Mouse (Mus musculus): ENCODE measurements around the gene Cyp2w1. TPM values are rescaled to one million over a fixed set of nuclear protein-coding genes. Genes with fewer than 3 reads are reported as not detected.
A peak's percentile ranks its signal among the peaks of the same experiment; 100 is the strongest.

Cyp2w1 gene
- total and polyA plus RNA-seq, 2 experiments from 2014 or later, result not detected

GRCm38 (mm10) chr5:139370336-139370735 lies 17.9 kb downstream of the Cyp2w1 start:
- H3K4me3 ChIP-seq (ENCODE audit: low read depth, low read length), result no peak overlapping the region
- H3K27ac ChIP-seq (ENCODE audit: low read depth, low read length), result no peak overlapping the region
- H3K27me3 ChIP-seq (ENCODE audit: insufficient read depth, low read length), result no peaks in the 10 kb centered on the region
- WGBS, result 83% methylated on average over 6 of the region's 6 CpGs
- H3K4me1 ChIP-seq (ENCODE audit: insufficient read depth), result 0 out of 2 replicates have a peak, but pooled peaks cover 5% of the 10 kb centered on the region
- TF ChIP-seq CTCF (IDR thresholded peaks at IDR 0.05; ENCODE audit: low read depth), result no peak
- no peaks in the 10 kb centered on the region for H3K36me3 ChIP-seq (ENCODE audit: insufficient read depth)
- ATAC-seq, result no peak
- H3K4me2 ChIP-seq (ENCODE audit: low read depth), result no peak overlapping the region
- DNase-seq, result no peak
- no peaks in the 10 kb centered on the region for H3K9me3 ChIP-seq (ENCODE audit: low read length)
- H3K9ac ChIP-seq, result no peak overlapping the region

- WGBS, result 56% methylated on average over 5 of the region's 5 CpGs
- peak overlapping the region; percentile 92 for H3K4me2 ChIP-seq (ENCODE audit: low read depth)
- no peaks in the 10 kb centered on the region for H3K9me3 ChIP-seq (ENCODE audit: low read length)
- H3K36me3 ChIP-seq (ENCODE audit: insufficient read depth), result no peaks in the 10 kb centered on the region
- H3K4me3 ChIP-seq (ENCODE audit: low read depth, low read length), result no peak overlapping the region; the same call in 1 of the 2 replicates
- H3K27me3 ChIP-seq (ENCODE audit: insufficient read depth, low read length), result no peaks in the 10 kb centered on the region
- H3K4me1 ChIP-seq (ENCODE audit: insufficient read depth), result 0 out of 2 replicates have a peak, but pooled peaks cover 5% of the 10 kb centered on the region
- ATAC-seq, result no peak
- no peak for TF ChIP-seq CTCF (IDR thresholded peaks at IDR 0.05; ENCODE audit: low read depth)
- no peak for DNase-seq
- H3K27ac ChIP-seq (ENCODE audit: low read depth, low read length), result no peak overlapping the region; the same call in 1 of the 2 replicates
- H3K9ac ChIP-seq, result 0 out of 2 replicates have a peak overlapping the region, but pooled peaks have one; percentile 96
These were observed 18.7 kb downstream of the Cyp2w1 start for GRCm38 (mm10) chr5:139371118-139371517.

- peak overlapping the region; percentile 85 for H3K27ac ChIP-seq (ENCODE audit: low read depth, low read length)
- peak overlapping the region; percentile 92 for H3K4me2 ChIP-seq (ENCODE audit: low read depth)
- DNase-seq (peak; percentile 94), ATAC-seq (peak; percentile 98)
- TF ChIP-seq CTCF (IDR thresholded peaks at IDR 0.05; ENCODE audit: low read depth), result peak; percentile 37; the same call in 1 of the 2 replicates
- H3K4me3 ChIP-seq (ENCODE audit: low read depth, low read length), result peak overlapping the region; percentile 73
- WGBS, result 4% methylated on average over 39 of the region's 39 CpGs
- H3K27me3 ChIP-seq (ENCODE audit: insufficient read depth, low read length), result no peaks in the 10 kb centered on the region
- H3K4me1 ChIP-seq (ENCODE audit: insufficient read depth), result 0 out of 2 replicates have a peak, but pooled peaks cover 5% of the 10 kb centered on the region
- H3K9ac ChIP-seq, result peak overlapping the region; percentile 96
- no peaks in the 10 kb centered on the region for H3K36me3 ChIP-seq (ENCODE audit: insufficient read depth)
- no peaks in the 10 kb centered on the region for H3K9me3 ChIP-seq (ENCODE audit: low read length)
These were observed 19.4 kb downstream of the Cyp2w1 start for GRCm38 (mm10) chr5:139371631-139372401.

- Histone ChIP-seq H3K9ac (no peak overlapping the region), H3K4me1 (ENCODE audit: insufficient read depth) (0 out of 2 replicates have a peak, but pooled peaks cover 5% of the 10 kb centered on the region), H3K9me3 (ENCODE audit: low read length) (no peaks in the 10 kb centered on the region), H3K27ac (ENCODE audit: low read depth, low read length) (no peak overlapping the region), H3K36me3 (ENCODE audit: insufficient read depth) (no peaks in the 10 kb centered on the region), H3K4me2 (ENCODE audit: low read depth) (no peak overlapping the region), H3K4me3 (ENCODE audit: low read depth, low read length) (no peak overlapping the region), H3K27me3 (ENCODE audit: insufficient read depth, low read length) (no peaks in the 10 kb centered on the region)
- DNase-seq (no peak), ATAC-seq (no peak)
- WGBS, result 91% methylated on average over 3 of the region's 3 CpGs
- TF ChIP-seq CTCF (IDR thresholded peaks at IDR 0.05; ENCODE audit: low read depth), result no peak
These were observed 20.7 kb downstream of the Cyp2w1 start for GRCm38 (mm10) chr5:139373126-139373525.

- 0 out of 2 replicates have a peak, but pooled peaks cover 5% of the 10 kb centered on the region for H3K4me1 ChIP-seq (ENCODE audit: insufficient read depth)
- ATAC-seq, result no peak
- H3K27me3 ChIP-seq (ENCODE audit: insufficient read depth, low read length), result no peaks in the 10 kb centered on the region
- H3K9ac ChIP-seq, result no peak overlapping the region
- H3K36me3 ChIP-seq (ENCODE audit: insufficient read depth), result no peaks in the 10 kb centered on the region
- no peak overlapping the region for H3K4me3 ChIP-seq (ENCODE audit: low read depth, low read length)
- no peak overlapping the region for H3K4me2 ChIP-seq (ENCODE audit: low read depth)
- TF ChIP-seq CTCF (IDR thresholded peaks at IDR 0.05; ENCODE audit: low read depth), result no peak
- no peak overlapping the region for H3K27ac ChIP-seq (ENCODE audit: low read depth, low read length)
- H3K9me3 ChIP-seq (ENCODE audit: low read length), result no peaks in the 10 kb centered on the region
- WGBS, result 85% methylated on average over 6 of the region's 6 CpGs
- DNase-seq, result no peak
These were observed 21.6 kb downstream of the Cyp2w1 start for GRCm38 (mm10) chr5:139373889-139374444.

GRCm38 (mm10) chr5:139374841-139375240 lies 22.4 kb downstream of the Cyp2w1 start:
- 88% methylated on average over 2 of the region's 2 CpGs for WGBS
- TF ChIP-seq CTCF (IDR thresholded peaks at IDR 0.05; ENCODE audit: low read depth), result no peak
- Histone ChIP-seq H3K27me3 (ENCODE audit: insufficient read depth, low read length) (no peaks in the 10 kb centered on the region), H3K9me3 (ENCODE audit: low read length) (no peaks in the 10 kb centered on the region), H3K27ac (ENCODE audit: low read depth, low read length) (no peak overlapping the region), H3K4me2 (ENCODE audit: low read depth) (no peak overlapping the region), H3K36me3 (ENCODE audit: insufficient read depth) (no peaks in the 10 kb centered on the region), H3K4me1 (ENCODE audit: insufficient read depth) (peaks cover 5% of the 10 kb centered on the region; the same call in 1 of the 2 replicates), H3K4me3 (ENCODE audit: low read depth, low read length) (no peak overlapping the region), H3K9ac (no peak overlapping the region)
- DNase-seq (no peak), ATAC-seq (no peak)
